Mouse (Mus musculus): Measurements from ENCODE around the gene Zbtb9. TPM values are rescaled to one million over a fixed set of nuclear protein-coding genes. Genes with fewer than 3 reads are reported as not detected.

Gene Zbtb9
- polyA plus RNA-seq, 1 experiment from 2014 or later, result 11.3 TPM

DNA sequence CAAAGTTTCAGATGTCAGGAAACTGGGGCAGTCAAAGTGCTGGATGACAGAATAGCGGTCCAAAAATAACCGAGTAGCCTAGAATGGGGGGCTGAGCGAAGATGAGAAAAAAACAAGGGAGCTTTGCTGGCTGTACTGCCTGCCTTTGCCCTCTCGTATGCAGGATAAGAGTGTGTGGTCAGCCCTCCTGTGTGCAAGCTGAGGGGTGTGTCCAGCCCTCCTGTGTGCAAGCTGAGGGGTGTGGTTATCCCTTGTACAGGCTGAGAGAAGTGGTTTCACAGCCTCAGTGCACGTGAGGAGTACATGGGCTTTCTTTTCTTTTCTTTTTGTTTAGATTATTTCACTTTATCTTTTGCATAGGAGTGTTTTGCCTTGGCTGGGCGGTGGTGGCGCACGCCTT is 22.6 kb downstream of the Zbtb9 start:
- Histone ChIP-seq H3K27me3 (ENCODE audit: control insufficient read depth, insufficient read depth, low read length) (no peaks in the 10 kb centered on the region), H3K4me3 (replicated peaks; ENCODE audit: low read depth, low read length) (no peak overlapping the region), H3K9me3 (ENCODE audit: control insufficient read depth, low read length) (no peaks in the 10 kb centered on the region), H3K27ac (replicated peaks; ENCODE audit: low read depth, low read length) (no peak overlapping the region), H3K4me2 (ENCODE audit: low read length) (no peak overlapping the region), H3K4me1 (ENCODE audit: control insufficient read depth, insufficient read depth, low read length) (no peaks in the 10 kb centered on the region), H3K36me3 (ENCODE audit: control insufficient read depth, insufficient read depth, low read length) (no peaks in the 10 kb centered on the region), H3K9ac (replicated peaks; ENCODE audit: low read length) (no peak overlapping the region)
- ATAC-seq (ENCODE audit: low FRiP score, low TSS enrichment) (no peak), DNase-seq (no peak)
- 79% methylated on average over 8 of the region's 8 CpGs for WGBS

- no peak overlapping the region for H3K4me2 ChIP-seq (ENCODE audit: low read length)
Measured at GRCm38 (mm10) chr17:26997661-26998060, 24.7 kb downstream of the Zbtb9 start.

GRCm38 (mm10) chr17:26998283-26998682 is 25.3 kb downstream of the Zbtb9 start:
- Histone ChIP-seq H3K4me2 (ENCODE audit: low read length) (no peak overlapping the region), H3K4me3 (replicated peaks; ENCODE audit: low read depth, low read length) (no peak overlapping the region), H3K4me1 (ENCODE audit: control insufficient read depth, insufficient read depth, low read length) (no peaks in the 10 kb centered on the region), H3K9ac (replicated peaks; ENCODE audit: low read length) (no peak overlapping the region), H3K27me3 (ENCODE audit: control insufficient read depth, insufficient read depth, low read length) (no peaks in the 10 kb centered on the region), H3K9me3 (ENCODE audit: control insufficient read depth, low read length) (no peaks in the 10 kb centered on the region), H3K36me3 (ENCODE audit: control insufficient read depth, insufficient read depth, low read length) (no peaks in the 10 kb centered on the region), H3K27ac (replicated peaks; ENCODE audit: low read depth, low read length) (no peak overlapping the region)
- WGBS, result 92% methylated on average over 15 of the region's 15 CpGs
- ATAC-seq (ENCODE audit: low FRiP score, low TSS enrichment) (no peak), DNase-seq (no peak)

More at GRCm38 (mm10) chr17:26997661-26998060, 24.7 kb downstream of the Zbtb9 start:
- WGBS, result 83% methylated on average over 4 of the region's 4 CpGs
- H3K27ac ChIP-seq (replicated peaks; ENCODE audit: low read depth, low read length), result no peak overlapping the region
- H3K36me3 ChIP-seq (ENCODE audit: control insufficient read depth, insufficient read depth, low read length), result no peaks in the 10 kb centered on the region
- no peak for DNase-seq
- H3K9me3 ChIP-seq (ENCODE audit: control insufficient read depth, low read length), result no peaks in the 10 kb centered on the region
- no peaks in the 10 kb centered on the region for H3K4me1 ChIP-seq (ENCODE audit: control insufficient read depth, insufficient read depth, low read length)
- H3K27me3 ChIP-seq (ENCODE audit: control insufficient read depth, insufficient read depth, low read length), result no peaks in the 10 kb centered on the region
- no peak overlapping the region for H3K4me3 ChIP-seq (replicated peaks; ENCODE audit: low read depth, low read length)
- no peak for ATAC-seq (ENCODE audit: low FRiP score, low TSS enrichment)
- no peak overlapping the region for H3K9ac ChIP-seq (replicated peaks; ENCODE audit: low read length)

GRCm38 (mm10) chr17:26999996-27000395 is 27.0 kb downstream of the Zbtb9 start:
- no peak overlapping the region for H3K27ac ChIP-seq (replicated peaks; ENCODE audit: low read depth, low read length)
- H3K4me2 ChIP-seq (ENCODE audit: low read length), result no peak overlapping the region
- H3K4me3 ChIP-seq (replicated peaks; ENCODE audit: low read depth, low read length), result no peak overlapping the region
- no peak overlapping the region for H3K9ac ChIP-seq (replicated peaks; ENCODE audit: low read length)
- ATAC-seq (ENCODE audit: low FRiP score, low TSS enrichment), result no peak
- H3K27me3 ChIP-seq (ENCODE audit: control insufficient read depth, insufficient read depth, low read length), result no peaks in the 10 kb centered on the region
- WGBS, result 82% methylated on average over 12 of the region's 12 CpGs
- no peaks in the 10 kb centered on the region for H3K4me1 ChIP-seq (ENCODE audit: control insufficient read depth, insufficient read depth, low read length)
- H3K36me3 ChIP-seq (ENCODE audit: control insufficient read depth, insufficient read depth, low read length), result no peaks in the 10 kb centered on the region
- DNase-seq, result no peak
- H3K9me3 ChIP-seq (ENCODE audit: control insufficient read depth, low read length), result no peaks in the 10 kb centered on the region

DNA sequence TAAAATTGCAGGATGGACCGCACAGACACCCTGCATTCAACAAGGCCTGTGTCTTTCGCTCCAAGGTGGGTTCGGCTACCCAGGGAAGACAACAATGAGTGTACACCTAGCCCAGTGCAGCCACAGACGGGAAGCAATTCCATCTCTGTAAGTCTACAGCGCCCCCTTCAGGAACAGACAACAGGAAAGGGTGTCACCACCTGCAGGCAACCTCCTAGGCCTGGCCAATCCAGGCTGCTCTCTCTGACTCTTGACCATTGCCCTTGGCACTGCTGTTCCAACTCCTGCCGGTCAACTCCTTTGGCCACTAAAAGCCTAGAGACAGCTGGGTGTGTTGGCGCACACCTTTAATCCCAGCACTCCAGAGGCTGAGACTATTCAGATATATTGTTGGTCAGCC is 28.2 kb downstream of the Zbtb9 start:
- DNase-seq, result no peak
- Histone ChIP-seq H3K9me3 (ENCODE audit: control insufficient read depth, low read length) (no peaks in the 10 kb centered on the region), H3K4me2 (ENCODE audit: low read length) (no peak overlapping the region), H3K36me3 (ENCODE audit: control insufficient read depth, insufficient read depth, low read length) (no peaks in the 10 kb centered on the region), H3K27me3 (ENCODE audit: control insufficient read depth, insufficient read depth, low read length) (no peaks in the 10 kb centered on the region), H3K9ac (replicated peaks; ENCODE audit: low read length) (no peak overlapping the region), H3K4me1 (ENCODE audit: control insufficient read depth, insufficient read depth, low read length) (no peaks in the 10 kb centered on the region), H3K27ac (replicated peaks; ENCODE audit: low read depth, low read length) (no peak overlapping the region), H3K4me3 (replicated peaks; ENCODE audit: low read depth, low read length) (no peak overlapping the region)
- 74% methylated on average over 7 of the region's 7 CpGs for WGBS
- no peak for ATAC-seq (ENCODE audit: low FRiP score, low TSS enrichment)

DNA sequence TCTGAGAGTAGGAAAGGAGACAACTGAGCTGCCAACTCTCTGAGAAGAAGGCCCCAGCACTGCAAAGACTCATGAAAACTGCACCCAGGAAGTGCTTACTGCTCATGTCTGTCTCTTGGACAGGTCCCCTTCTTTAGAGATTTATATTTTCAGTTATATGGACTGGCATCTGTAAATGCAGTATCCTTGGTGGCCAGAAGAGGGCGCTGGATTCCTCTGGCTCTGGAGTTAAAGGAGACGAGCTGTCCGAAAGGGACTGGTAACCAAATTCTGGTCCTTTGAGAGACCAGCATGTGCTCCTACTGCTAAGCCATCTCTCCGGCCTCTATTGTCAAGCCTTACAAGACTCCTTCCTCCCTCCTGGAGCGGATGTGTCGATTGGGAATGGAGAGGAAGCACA is 28.9 kb downstream of the Zbtb9 start:
- no peak overlapping the region for H3K9ac ChIP-seq (replicated peaks; ENCODE audit: low read length)
- H3K4me2 ChIP-seq (ENCODE audit: low read length), result no peak overlapping the region
- H3K27ac ChIP-seq (replicated peaks; ENCODE audit: low read depth, low read length), result no peak overlapping the region
- WGBS, result 37% methylated on average over 6 of the region's 6 CpGs
- ATAC-seq (ENCODE audit: low FRiP score, low TSS enrichment) (no peak), DNase-seq (no peak)
- H3K4me3 ChIP-seq (replicated peaks; ENCODE audit: low read depth, low read length), result no peak overlapping the region
- no peaks in the 10 kb centered on the region for H3K36me3 ChIP-seq (ENCODE audit: control insufficient read depth, insufficient read depth, low read length)
- no peaks in the 10 kb centered on the region for H3K27me3 ChIP-seq (ENCODE audit: control insufficient read depth, insufficient read depth, low read length)
- H3K9me3 ChIP-seq (ENCODE audit: control insufficient read depth, low read length), result no peaks in the 10 kb centered on the region
- H3K4me1 ChIP-seq (ENCODE audit: control insufficient read depth, insufficient read depth, low read length), result no peaks in the 10 kb centered on the region

DNA sequence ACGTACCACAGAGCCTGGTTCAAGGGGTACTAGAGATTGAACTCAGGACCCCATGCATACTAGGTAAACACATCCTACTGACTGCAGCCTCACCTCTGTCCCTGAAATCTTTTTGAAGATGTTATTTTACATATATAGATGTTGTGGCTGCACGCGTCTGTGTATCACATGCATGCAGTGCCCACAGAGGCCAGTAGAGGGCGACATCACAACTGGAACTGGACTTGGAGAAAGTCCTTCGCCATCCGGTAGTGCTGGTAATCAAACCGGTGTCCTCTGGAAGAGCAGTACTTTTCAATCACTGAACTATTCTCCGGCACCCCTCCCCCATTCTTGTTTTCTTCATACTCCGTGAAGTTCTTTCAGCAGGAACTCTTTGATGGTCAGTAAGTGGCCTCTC is 31.5 kb downstream of the Zbtb9 start:
- H3K4me3 ChIP-seq (replicated peaks; ENCODE audit: low read depth, low read length), result no peak overlapping the region
- no peak for ATAC-seq (ENCODE audit: low FRiP score, low TSS enrichment)

DNA sequence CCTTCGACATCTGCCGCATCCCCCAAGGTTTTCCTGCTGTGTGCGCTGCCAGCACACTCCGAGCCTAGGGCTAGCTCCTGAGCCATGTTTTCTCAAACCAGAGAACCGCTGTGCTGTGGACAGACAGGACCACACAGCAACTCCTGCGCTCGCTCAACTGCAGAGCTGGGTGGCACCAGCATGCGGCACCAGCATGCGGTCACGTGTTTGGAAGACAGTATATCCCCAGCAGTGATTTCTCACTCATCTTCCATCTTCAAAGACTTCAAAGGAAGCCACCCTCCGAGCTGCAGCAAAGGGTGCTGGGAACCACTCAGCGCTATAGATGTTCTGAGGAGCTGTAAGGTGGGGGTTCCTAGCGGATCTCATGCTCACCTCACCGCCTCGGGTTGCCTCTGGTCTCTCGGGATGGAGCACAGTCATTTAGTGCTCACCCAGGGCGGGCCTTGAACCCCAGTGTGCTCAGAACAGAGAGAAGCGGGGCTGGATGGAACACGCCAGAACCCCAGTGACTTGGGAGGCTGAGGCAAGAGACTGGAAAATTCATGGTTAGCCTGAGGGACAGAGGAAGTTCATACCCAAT is 32.0 kb downstream of the Zbtb9 start:
- Histone ChIP-seq H3K4me1 (ENCODE audit: control insufficient read depth, insufficient read depth, low read length) (no peaks in the 10 kb centered on the region), H3K36me3 (ENCODE audit: control insufficient read depth, insufficient read depth, low read length) (no peaks in the 10 kb centered on the region), H3K9me3 (ENCODE audit: control insufficient read depth, low read length) (no peaks in the 10 kb centered on the region), H3K4me3 (replicated peaks; ENCODE audit: low read depth, low read length) (no peak overlapping the region), H3K4me2 (ENCODE audit: low read length) (no peak overlapping the region), H3K27ac (replicated peaks; ENCODE audit: low read depth, low read length) (no peak overlapping the region), H3K9ac (replicated peaks; ENCODE audit: low read length) (no peak overlapping the region), H3K27me3 (ENCODE audit: control insufficient read depth, insufficient read depth, low read length) (no peaks in the 10 kb centered on the region)
- ATAC-seq (ENCODE audit: low FRiP score, low TSS enrichment), result no peak
- 43% methylated on average over 19 of the region's 19 CpGs for WGBS
- DNase-seq, result no peak

More for the DNA sequence above, 31.5 kb downstream of the Zbtb9 start:
- H3K27me3 ChIP-seq (ENCODE audit: control insufficient read depth, insufficient read depth, low read length), result no peaks in the 10 kb centered on the region
- no peak overlapping the region for H3K4me2 ChIP-seq (ENCODE audit: low read length)
- 39% methylated on average over 9 of the region's 9 CpGs for WGBS
- no peaks in the 10 kb centered on the region for H3K36me3 ChIP-seq (ENCODE audit: control insufficient read depth, insufficient read depth, low read length)
- no peaks in the 10 kb centered on the region for H3K9me3 ChIP-seq (ENCODE audit: control insufficient read depth, low read length)
- H3K9ac ChIP-seq (replicated peaks; ENCODE audit: low read length), result no peak overlapping the region
- H3K4me1 ChIP-seq (ENCODE audit: control insufficient read depth, insufficient read depth, low read length), result no peaks in the 10 kb centered on the region
- DNase-seq, result peak; percentile 63
- H3K27ac ChIP-seq (replicated peaks; ENCODE audit: low read depth, low read length), result no peak overlapping the region

DNA sequence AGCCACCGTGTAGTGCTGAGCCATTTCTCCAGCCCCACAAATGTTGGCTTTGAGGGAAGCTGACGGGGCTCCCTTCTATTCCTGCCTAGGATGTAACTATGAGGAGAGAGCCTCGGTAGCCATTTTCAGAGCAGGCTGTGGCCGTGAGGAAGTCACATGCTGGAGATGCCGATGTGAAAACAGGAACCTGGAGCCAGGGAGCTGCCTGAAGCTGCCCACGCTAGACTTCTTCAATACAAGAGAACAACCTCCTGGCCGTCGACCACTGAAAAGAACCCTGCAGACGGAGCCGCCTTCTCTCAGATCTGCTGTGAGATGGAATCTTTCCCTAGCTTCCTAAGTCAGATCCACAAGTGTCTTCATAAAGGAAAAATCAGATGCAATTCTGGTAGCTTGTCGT is 32.7 kb downstream of the Zbtb9 start:
- Histone ChIP-seq H3K9ac (replicated peaks; ENCODE audit: low read length) (no peak overlapping the region), H3K36me3 (ENCODE audit: control insufficient read depth, insufficient read depth, low read length) (no peaks in the 10 kb centered on the region), H3K27ac (replicated peaks; ENCODE audit: low read depth, low read length) (no peak overlapping the region), H3K4me3 (replicated peaks; ENCODE audit: low read depth, low read length) (no peak overlapping the region), H3K9me3 (ENCODE audit: control insufficient read depth, low read length) (no peaks in the 10 kb centered on the region), H3K27me3 (ENCODE audit: control insufficient read depth, insufficient read depth, low read length) (no peaks in the 10 kb centered on the region), H3K4me1 (ENCODE audit: control insufficient read depth, insufficient read depth, low read length) (no peaks in the 10 kb centered on the region), H3K4me2 (ENCODE audit: low read length) (no peak overlapping the region)
- DNase-seq (no peak), ATAC-seq (ENCODE audit: low FRiP score, low TSS enrichment) (no peak)
- 67% methylated on average over 11 of the region's 11 CpGs for WGBS
